Comparison of ENCODE assay signal across 14 mouse cellular contexts in the genomic region with DNA sequence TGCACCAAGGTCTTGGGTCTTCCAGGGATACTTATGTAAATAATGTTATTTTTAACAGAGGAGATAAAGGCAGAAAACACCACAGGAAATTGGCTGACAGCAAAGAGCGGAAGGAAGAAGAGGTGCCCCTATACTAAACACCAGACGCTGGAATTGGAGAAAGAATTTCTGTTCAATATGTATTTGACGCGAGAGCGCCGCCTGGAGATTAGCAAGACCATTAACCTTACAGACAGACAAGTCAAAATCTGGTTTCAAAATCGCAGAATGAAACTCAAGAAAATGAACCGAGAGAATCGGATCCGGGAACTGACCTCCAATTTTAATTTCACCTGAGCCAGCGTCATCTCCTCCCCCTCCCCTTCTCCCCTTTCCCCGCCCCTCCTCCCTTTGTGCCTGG. TPM values are rescaled to one million over a fixed set of nuclear protein-coding genes. Genes with fewer than 3 reads are reported as not detected.
DNase-seq lines count a peak whose midpoint lies in the region; ATAC-seq and TF ChIP-seq lines count a peak whose summit lies in the region.
"Had no signal": no experiment of that assay in that cellular context is flagged by ENCODE, and none has a peak within 500 bp of the region (broad histone marks: within the 10 kb centered on the region; RNA-seq: fewer than 3 reads in every experiment).

No protein-coding gene starts in this region.

- no peak for TF ChIP-seq EP300 in heart, adult 2 months (IDR thresholded peaks at IDR 0.05; ENCODE audit: insufficient read depth, low read depth, low read length)
- TF ChIP-seq EP300 in stomach, postnatal 0 days (optimal IDR thresholded peaks at IDR 0.05): no peak

- no peaks in the 10 kb centered on the region for H3K79me2 ChIP-seq in heart, adult 2 months (replicated peaks; ENCODE audit: control insufficient read depth, insufficient read depth, low read length)

- no peak overlapping the region for H3K4me3 ChIP-seq in heart, adult 2 months
- no peak overlapping the region for H3K4me3 ChIP-seq in heart, embryonic 12.5 days
- peak overlapping the region; percentile 95 for H3K4me3 ChIP-seq in neural tube, embryonic 11.5 days (ENCODE audit: low read depth, low read length)
- no peak overlapping the region for H3K4me3 ChIP-seq in stomach, postnatal 0 days (ENCODE audit: low read depth, low read length)
- H3K4me3 ChIP-seq: embryonic facial prominence, embryonic 12.5 days; heart, embryonic 15.5 days had no signal

- H3K4me2 ChIP-seq in heart, embryonic 12.5 days: no peak overlapping the region
- H3K4me2 ChIP-seq in neural tube, embryonic 11.5 days (ENCODE audit: low read depth): peak overlapping the region; percentile 90
- H3K4me2 ChIP-seq in stomach, postnatal 0 days (replicated peaks; ENCODE audit: low read depth): no peak overlapping the region
- H3K4me2 ChIP-seq: embryonic facial prominence, embryonic 12.5 days; heart, embryonic 15.5 days had no signal

- H3K4me1 ChIP-seq in heart, adult 2 months (ENCODE audit: control insufficient read depth, insufficient read depth, low read length): no peaks in the 10 kb centered on the region
- peaks cover 8% of the 10 kb centered on the region; the same call in 1 of the 2 replicates for H3K4me1 ChIP-seq in heart, embryonic 12.5 days (replicated peaks)
- no peaks in the 10 kb centered on the region for H3K4me1 ChIP-seq in neural tube, embryonic 11.5 days (ENCODE audit: control insufficient read depth, insufficient read depth, low read length)
- H3K4me1 ChIP-seq in stomach, postnatal 0 days (replicated peaks; ENCODE audit: control insufficient read depth, insufficient read depth): no peaks in the 10 kb centered on the region

- 3% methylated on average over 12 of the region's 12 CpGs for WGBS in heart, adult 2 months
- WGBS in heart, embryonic 12.5 days: 2% methylated on average over 12 of the region's 12 CpGs
- 1% methylated on average over 12 of the region's 12 CpGs for WGBS in neural tube, embryonic 11.5 days
- WGBS in stomach, postnatal 0 days: 3% methylated on average over 12 of the region's 12 CpGs

- TF ChIP-seq CTCF in heart, adult 2 months (IDR thresholded peaks at IDR 0.05): peak; percentile 44
- TF ChIP-seq CTCF in stomach, postnatal 0 days (IDR thresholded peaks at IDR 0.05; ENCODE audit: low read depth): peak; percentile 55

- no peaks in the 10 kb centered on the region for H3K36me3 ChIP-seq in heart, adult 2 months (ENCODE audit: control insufficient read depth, insufficient read depth, low read length)
- H3K36me3 ChIP-seq in heart, embryonic 12.5 days: no peaks in the 10 kb centered on the region
- no peaks in the 10 kb centered on the region for H3K36me3 ChIP-seq in neural tube, embryonic 11.5 days (ENCODE audit: control insufficient read depth, insufficient read depth, low read length)
- no peaks in the 10 kb centered on the region for H3K36me3 ChIP-seq in stomach, postnatal 0 days (ENCODE audit: control insufficient read depth, insufficient read depth, low read length)
- H3K36me3 ChIP-seq: embryonic facial prominence, embryonic 12.5 days; heart, embryonic 15.5 days had no signal

- no peaks in the 10 kb centered on the region for H3K9me3 ChIP-seq in heart, embryonic 12.5 days (replicated peaks)
- no peaks in the 10 kb centered on the region for H3K9me3 ChIP-seq in neural tube, embryonic 11.5 days (ENCODE audit: control insufficient read depth, low read length)
- H3K9me3 ChIP-seq in stomach, postnatal 0 days (ENCODE audit: control insufficient read depth, low read length): no peaks in the 10 kb centered on the region
- H3K9me3 ChIP-seq: embryonic facial prominence, embryonic 12.5 days; heart, embryonic 15.5 days had no signal

- H3K9ac ChIP-seq in heart, adult 2 months (ENCODE audit: low read depth, low read length): no peak overlapping the region
- no peak overlapping the region for H3K9ac ChIP-seq in heart, embryonic 12.5 days
- H3K9ac ChIP-seq in neural tube, embryonic 11.5 days (ENCODE audit: low read length): peak overlapping the region; percentile 100
- H3K9ac ChIP-seq in stomach, postnatal 0 days (ENCODE audit: low read length): no peak overlapping the region
- H3K9ac ChIP-seq: embryonic facial prominence, embryonic 12.5 days; heart, embryonic 15.5 days had no signal

- no peak overlapping the region for H3K27ac ChIP-seq in heart, adult 2 months
- H3K27ac ChIP-seq in heart, embryonic 12.5 days (ENCODE audit: poor library complexity, severe bottlenecking): no peak overlapping the region
- peak overlapping the region; percentile 51 for H3K27ac ChIP-seq in neural tube, embryonic 11.5 days (ENCODE audit: low read depth, low read length)
- no peak overlapping the region for H3K27ac ChIP-seq in stomach, postnatal 0 days (replicated peaks)
- H3K27ac ChIP-seq: embryonic facial prominence, embryonic 12.5 days; heart, embryonic 15.5 days had no signal

- peaks cover 38% of the 10 kb centered on the region for H3K27me3 ChIP-seq in heart, adult 2 months (ENCODE audit: control insufficient read depth, insufficient read depth, low read length)
- H3K27me3 ChIP-seq in heart, embryonic 12.5 days (replicated peaks): peaks cover 96% of the 10 kb centered on the region
- H3K27me3 ChIP-seq in neural tube, embryonic 11.5 days (ENCODE audit: control insufficient read depth, insufficient read depth, low read length): peaks cover 79% of the 10 kb centered on the region
- peaks cover 52% of the 10 kb centered on the region for H3K27me3 ChIP-seq in stomach, postnatal 0 days (ENCODE audit: control insufficient read depth, insufficient read depth, low read length)

- intact Hi-C loops in heart, adult 2 months (cut with DNase I): loop anchor here (5.0 kb wide), 1 partner anchor 208 kb away; no protein-coding TSS in a partner anchor
- intact Hi-C loops in heart, postnatal 10 days (cut with DNase I): loop anchor here (2.0 kb wide), 1 partner anchor 210 kb away; no protein-coding TSS in a partner anchor

- no peak for DNase-seq in heart, adult 2 months
- no peak for DNase-seq in neural tube, embryonic 11.5 days (ENCODE audit: low spot score)
- DNase-seq in neural tube, embryonic 10.5 days (ENCODE audit: extremely low spot score, low spot score): no peak
- DNase-seq in kidney, postnatal 10 days: peak; percentile 75
- no peak for DNase-seq in stomach, postnatal 0 days (ENCODE audit: low spot score)
- no peak for DNase-seq in cerebellum, postnatal 36 days
- DNase-seq in heart, postnatal 10 days: no peak
- DNase-seq: adrenal gland, adult 2 months; cerebellum, adult 18-20 months; liver had no signal

- TF ChIP-seq POLR2A in heart, adult 2 months (IDR thresholded peaks at IDR 0.05; ENCODE audit: insufficient read depth, low read depth, low read length): no peak

- ATAC-seq in heart, embryonic 12.5 days (ENCODE audit: insufficient number of reproducible peaks, low FRiP score): no peak
- no peak for ATAC-seq in neural tube, embryonic 11.5 days (ENCODE audit: insufficient read depth, low FRiP score, low TSS enrichment)
- no peak for ATAC-seq in stomach, postnatal 0 days (ENCODE audit: low FRiP score, low TSS enrichment)

RNA-seq across cellular contexts. Expression of a gene that starts 3.5 kb away (rescaled TPM):
- total RNA-seq in heart, adult 2 months (2021): not detected
- polyA plus RNA-seq in heart, adult 2 months (2012; rRNA removed): 0.20 TPM in 1 of 2 replicates, not detected in the other
- polyA plus RNA-seq in heart, embryonic 12.5 days (2016; fragmentation: Nextera tagmentation; extraction: Ambion mirVana): 0.38 and 0.39 TPM in 2 replicates
- polyA plus RNA-seq in neural tube, embryonic 11.5 days (2014; fragmentation: Nextera tagmentation; extraction: Ambion mirVana): 36.3 and 37.3 TPM in 2 replicates
- 18.0 and 18.2 TPM in 2 replicates for polyA plus RNA-seq in stomach, postnatal 0 days (2015; fragmentation: Nextera tagmentation; extraction: Ambion mirVana)
- total RNA-seq in heart, postnatal 10 days (2021): under 1 TPM; 0.12 to 0.15 TPM
- total RNA-seq: megakaryocyte, adult 5-6 weeks had no signal

RNA-seq across cellular contexts. Expression of a gene that starts 4.1 kb away (rescaled TPM):
- not detected for total RNA-seq in heart, adult 2 months (2021)
- not detected in 2 replicates for polyA plus RNA-seq in heart, adult 2 months (2012; rRNA removed)
- polyA plus RNA-seq in heart, embryonic 12.5 days (2016; fragmentation: Nextera tagmentation; extraction: Ambion mirVana): not detected in 2 replicates
- 58.3 and 60.4 TPM in 2 replicates for polyA plus RNA-seq in neural tube, embryonic 11.5 days (2014; fragmentation: Nextera tagmentation; extraction: Ambion mirVana)
- polyA plus RNA-seq in stomach, postnatal 0 days (2015; fragmentation: Nextera tagmentation; extraction: Ambion mirVana): not detected in 2 replicates
- not detected for total RNA-seq in heart, postnatal 10 days (2021)
- total RNA-seq: megakaryocyte, adult 5-6 weeks had no signal
- polyA plus RNA-seq: adrenal gland, adult 2 months; embryonic facial prominence, embryonic 12.5 days; heart, embryonic 15.5 days had no signal

RNA-seq across cellular contexts. Expression of a gene that starts 5.5 kb away (rescaled TPM):
- total RNA-seq in heart, adult 2 months (2021): not detected
- not detected in 2 replicates for polyA plus RNA-seq in heart, adult 2 months (2012; rRNA removed)
- not detected in 2 replicates for polyA plus RNA-seq in heart, embryonic 12.5 days (2016; fragmentation: Nextera tagmentation; extraction: Ambion mirVana)
- 36.1 and 40.0 TPM in 2 replicates for polyA plus RNA-seq in neural tube, embryonic 11.5 days (2014; fragmentation: Nextera tagmentation; extraction: Ambion mirVana)
- not detected in 2 replicates for polyA plus RNA-seq in stomach, postnatal 0 days (2015; fragmentation: Nextera tagmentation; extraction: Ambion mirVana)
- total RNA-seq in heart, postnatal 10 days (2021): not detected
- total RNA-seq: megakaryocyte, adult 5-6 weeks had no signal
- polyA plus RNA-seq: embryonic facial prominence, embryonic 12.5 days; heart, embryonic 15.5 days had no signal

RNA-seq across cellular contexts. Expression of a gene that starts 16.5 kb away (rescaled TPM):
- total RNA-seq in heart, adult 2 months (2021): not detected
- not detected in 2 replicates for polyA plus RNA-seq in heart, adult 2 months (2012; rRNA removed)
- polyA plus RNA-seq in heart, embryonic 12.5 days (2016; fragmentation: Nextera tagmentation; extraction: Ambion mirVana): not detected in 2 replicates
- polyA plus RNA-seq in neural tube, embryonic 11.5 days (2014; fragmentation: Nextera tagmentation; extraction: Ambion mirVana): 1.9 and 2.0 TPM in 2 replicates
- polyA plus RNA-seq in stomach, postnatal 0 days (2015; fragmentation: Nextera tagmentation; extraction: Ambion mirVana): not detected in 2 replicates
- total RNA-seq in heart, postnatal 10 days (2021): not detected
- total RNA-seq: adrenal gland, adult 2 months; megakaryocyte, adult 5-6 weeks had no signal
- polyA plus RNA-seq: adrenal gland, adult 2 months; embryonic facial prominence, embryonic 12.5 days; heart, embryonic 15.5 days had no signal

RNA-seq across cellular contexts. Expression of a gene that starts 19.7 kb away (rescaled TPM):
- total RNA-seq in heart, adult 2 months (2021): not detected
- not detected in 2 replicates for polyA plus RNA-seq in heart, adult 2 months (2012; rRNA removed)
- polyA plus RNA-seq in heart, embryonic 12.5 days (2016; fragmentation: Nextera tagmentation; extraction: Ambion mirVana): 0.11 TPM in 1 of 2 replicates, not detected in the other
- 63.7 and 67.1 TPM in 2 replicates for polyA plus RNA-seq in neural tube, embryonic 11.5 days (2014; fragmentation: Nextera tagmentation; extraction: Ambion mirVana)
- polyA plus RNA-seq in stomach, postnatal 0 days (2015; fragmentation: Nextera tagmentation; extraction: Ambion mirVana): 7.1 and 7.3 TPM in 2 replicates
- total RNA-seq in heart, postnatal 10 days (2021): not detected
- total RNA-seq: megakaryocyte, adult 5-6 weeks had no signal
- polyA plus RNA-seq: embryonic facial prominence, embryonic 12.5 days; heart, embryonic 15.5 days had no signal

Comparison
In these comparisons a context has a peak if more than half of its experiments do, and no peak if none do; other contexts are left out.
1. RNA of a gene that starts 3.5 kb away (polyA plus RNA-seq): 36.3 to 37.3 TPM in neural tube, embryonic 11.5 days and 18.0 to 18.2 TPM in stomach, postnatal 0 days; 0.38 to 0.39 TPM in heart, embryonic 12.5 days and 0.20 TPM in heart, adult 2 months; every median in the first group is over 10 times any median in the second.
2. RNA of a gene that starts 4.1 kb away (polyA plus RNA-seq): 58.3 to 60.4 TPM in neural tube, embryonic 11.5 days; not detected in heart, embryonic 12.5 days, not detected in heart, adult 2 months and not detected in stomach, postnatal 0 days; every median in the first group is over 10 times any median in the second.
3. RNA of a gene that starts 5.5 kb away (polyA plus RNA-seq): 36.1 to 40.0 TPM in neural tube, embryonic 11.5 days; not detected in heart, adult 2 months, not detected in heart, embryonic 12.5 days and not detected in stomach, postnatal 0 days; every median in the first group is over 10 times any median in the second.